Mouse (Mus musculus): Measurements from ENCODE around the gene Hist1h2ab. TPM values are rescaled to one million over a fixed set of nuclear protein-coding genes. Genes with fewer than 3 reads are reported as not detected.
A peak's percentile ranks its signal among the peaks of the same experiment; 100 is the strongest.
"Not testable (repeated sequence)": the region's sequence is repeated elsewhere in the genome, so short reads cannot be mapped to it uniquely, and the experiment has no call there.

Gene Hist1h2ab
- 11.9 and 17.9 TPM in 2 replicates for polyA plus RNA-seq (2011; ENCODE audit: insufficient read depth, insufficient read length, low read depth, missing spikeins)

- H3K9ac ChIP-seq (ENCODE audit: low read depth, poor library complexity, severe bottlenecking), result peak within 1 kb of the TSS; percentile 91
- not testable (repeated sequence) for H3K27me3 ChIP-seq (ENCODE audit: control insufficient read depth, insufficient read depth, low read length, poor library complexity, severe bottlenecking); H3K9me3 ChIP-seq (replicated peaks; ENCODE audit: control insufficient read depth, insufficient read depth, low read length, poor library complexity, severe bottlenecking); H3K36me3 ChIP-seq (ENCODE audit: control insufficient read depth, insufficient read depth, low read length, poor library complexity, severe bottlenecking); H3K4me1 ChIP-seq (ENCODE audit: control insufficient read depth, insufficient read depth, low read length)
- H3K27ac ChIP-seq (ENCODE audit: insufficient read depth, low read length), result peak within 1 kb of the TSS; percentile 95
- H3K4me3 ChIP-seq (ENCODE audit: low read depth, low read length), result peak within 1 kb of the TSS; percentile 68
- TF ChIP-seq EP300 (IDR thresholded peaks at IDR 0.05; ENCODE audit: insufficient read depth, low read depth, low read length) (0 out of 2 replicates have a peak, but pooled peaks have one; percentile 31), POLR2A (IDR thresholded peaks at IDR 0.05; ENCODE audit: insufficient read depth, low read length) (peak; percentile 80)
Measured at GRCm38 (mm10) chr13:23750839-23751477, at the start of gene Hist1h2ab. Gene Hist1h2ab (plus strand): TSS chr13:23751126.

- H3K27me3 ChIP-seq (ENCODE audit: control insufficient read depth, insufficient read depth, low read length, poor library complexity, severe bottlenecking), result no peaks in the 10 kb centered on the region
- H3K27ac ChIP-seq (ENCODE audit: insufficient read depth, low read length), result no peak overlapping the region
- H3K36me3 ChIP-seq (ENCODE audit: control insufficient read depth, insufficient read depth, low read length, poor library complexity, severe bottlenecking), result no peaks in the 10 kb centered on the region
- no peaks in the 10 kb centered on the region for H3K9me3 ChIP-seq (replicated peaks; ENCODE audit: control insufficient read depth, insufficient read depth, low read length, poor library complexity, severe bottlenecking)
- no peak overlapping the region for H3K4me3 ChIP-seq (ENCODE audit: low read depth, low read length)
- H3K9ac ChIP-seq (ENCODE audit: low read depth, poor library complexity, severe bottlenecking), result no peak overlapping the region
- H3K4me1 ChIP-seq (ENCODE audit: control insufficient read depth, insufficient read depth, low read length), result no peaks in the 10 kb centered on the region
- no peak for TF ChIP-seq CTCF (IDR thresholded peaks at IDR 0.05; ENCODE audit: low read depth, low read length)
- TF ChIP-seq POLR2A (IDR thresholded peaks at IDR 0.05; ENCODE audit: insufficient read depth, low read length), result no peak
- TF ChIP-seq EP300 (IDR thresholded peaks at IDR 0.05; ENCODE audit: insufficient read depth, low read depth, low read length), result no peak
Measured at GRCm38 (mm10) chr13:23702220-23702619, 48.7 kb upstream of the Hist1h2ab start.

DNA sequence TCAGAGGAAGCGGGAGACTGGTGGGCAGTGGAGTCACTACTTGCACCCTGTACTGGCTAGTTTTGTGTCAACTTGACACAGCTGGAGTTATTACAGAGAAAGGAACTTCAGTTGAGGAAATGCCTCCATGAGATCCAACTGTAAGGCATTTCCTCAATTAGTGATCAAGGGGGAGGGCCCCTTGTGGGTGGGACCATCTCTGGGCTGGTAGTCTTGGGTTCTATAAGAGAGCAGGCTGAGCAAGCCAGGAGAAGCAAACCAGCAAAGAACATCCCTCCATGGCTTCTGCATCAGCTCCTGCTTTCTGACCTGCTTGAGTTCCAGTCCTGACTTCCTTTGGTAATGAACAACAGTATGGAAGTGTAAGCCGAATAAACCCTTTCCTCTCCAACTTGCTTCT is 48.1 kb upstream of the Hist1h2ab start:
- not testable (repeated sequence) for H3K27ac ChIP-seq (ENCODE audit: insufficient read depth, low read length); H3K4me1 ChIP-seq (ENCODE audit: control insufficient read depth, insufficient read depth, low read length); H3K9me3 ChIP-seq (replicated peaks; ENCODE audit: control insufficient read depth, insufficient read depth, low read length, poor library complexity, severe bottlenecking); H3K4me3 ChIP-seq (ENCODE audit: low read depth, low read length); H3K9ac ChIP-seq (ENCODE audit: low read depth, poor library complexity, severe bottlenecking); H3K27me3 ChIP-seq (ENCODE audit: control insufficient read depth, insufficient read depth, low read length, poor library complexity, severe bottlenecking); H3K36me3 ChIP-seq (ENCODE audit: control insufficient read depth, insufficient read depth, low read length, poor library complexity, severe bottlenecking)

- no peak for TF ChIP-seq CTCF (IDR thresholded peaks at IDR 0.05; ENCODE audit: low read depth, low read length)
- TF ChIP-seq EP300 (IDR thresholded peaks at IDR 0.05; ENCODE audit: insufficient read depth, low read depth, low read length), result no peak
- no peak for TF ChIP-seq POLR2A (IDR thresholded peaks at IDR 0.05; ENCODE audit: insufficient read depth, low read length)
- Histone ChIP-seq H3K27ac (ENCODE audit: insufficient read depth, low read length) (no peak overlapping the region), H3K9me3 (replicated peaks; ENCODE audit: control insufficient read depth, insufficient read depth, low read length, poor library complexity, severe bottlenecking) (no peaks in the 10 kb centered on the region), H3K36me3 (ENCODE audit: control insufficient read depth, insufficient read depth, low read length, poor library complexity, severe bottlenecking) (no peaks in the 10 kb centered on the region), H3K4me1 (ENCODE audit: control insufficient read depth, insufficient read depth, low read length) (no peaks in the 10 kb centered on the region), H3K4me3 (ENCODE audit: low read depth, low read length) (no peak overlapping the region), H3K9ac (ENCODE audit: low read depth, poor library complexity, severe bottlenecking) (no peak overlapping the region), H3K27me3 (ENCODE audit: control insufficient read depth, insufficient read depth, low read length, poor library complexity, severe bottlenecking) (peaks cover 4% of the 10 kb centered on the region; the same call in 1 of the 2 replicates)
Measured at GRCm38 (mm10) chr13:23705751-23706356, 45.1 kb upstream of the Hist1h2ab start.

GRCm38 (mm10) chr13:23706771-23707170 is 44.2 kb upstream of the Hist1h2ab start:
- Histone ChIP-seq H3K4me3 (ENCODE audit: low read depth, low read length) (no peak overlapping the region), H3K4me1 (ENCODE audit: control insufficient read depth, insufficient read depth, low read length) (no peaks in the 10 kb centered on the region), H3K27ac (ENCODE audit: insufficient read depth, low read length) (no peak overlapping the region), H3K36me3 (ENCODE audit: control insufficient read depth, insufficient read depth, low read length, poor library complexity, severe bottlenecking) (no peaks in the 10 kb centered on the region), H3K9me3 (replicated peaks; ENCODE audit: control insufficient read depth, insufficient read depth, low read length, poor library complexity, severe bottlenecking) (no peaks in the 10 kb centered on the region), H3K27me3 (ENCODE audit: control insufficient read depth, insufficient read depth, low read length, poor library complexity, severe bottlenecking) (peaks cover 4% of the 10 kb centered on the region; the same call in 1 of the 2 replicates), H3K9ac (ENCODE audit: low read depth, poor library complexity, severe bottlenecking) (no peak overlapping the region)
- TF ChIP-seq EP300 (IDR thresholded peaks at IDR 0.05; ENCODE audit: insufficient read depth, low read depth, low read length) (no peak), CTCF (IDR thresholded peaks at IDR 0.05; ENCODE audit: low read depth, low read length) (no peak), POLR2A (IDR thresholded peaks at IDR 0.05; ENCODE audit: insufficient read depth, low read length) (no peak)

DNA sequence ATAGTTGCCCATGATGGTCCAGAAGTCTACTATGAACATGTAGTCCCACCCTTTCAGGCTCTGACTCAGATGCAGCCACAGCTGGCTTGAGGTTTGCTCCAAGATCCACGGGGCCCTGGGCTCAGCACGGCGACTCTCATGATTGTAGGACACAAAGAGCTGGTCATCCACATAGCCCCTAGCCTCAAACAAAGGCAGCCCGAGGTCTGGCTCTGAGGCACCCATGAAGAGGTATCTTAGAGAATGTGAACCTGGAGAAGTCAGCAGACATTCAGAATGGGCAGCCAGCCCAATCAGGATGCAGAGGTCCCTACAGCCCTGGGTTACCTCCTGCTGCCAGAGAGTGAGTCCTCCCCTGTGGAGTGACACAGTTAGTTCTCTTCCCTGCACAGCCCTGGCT is 42.9 kb upstream of the Hist1h2ab start:
- H3K27ac ChIP-seq (ENCODE audit: insufficient read depth, low read length), result no peak overlapping the region
- no peaks in the 10 kb centered on the region for H3K4me1 ChIP-seq (ENCODE audit: control insufficient read depth, insufficient read depth, low read length)
- H3K4me3 ChIP-seq (ENCODE audit: low read depth, low read length), result no peak overlapping the region
- H3K9me3 ChIP-seq (replicated peaks; ENCODE audit: control insufficient read depth, insufficient read depth, low read length, poor library complexity, severe bottlenecking), result no peaks in the 10 kb centered on the region
- no peak overlapping the region for H3K9ac ChIP-seq (ENCODE audit: low read depth, poor library complexity, severe bottlenecking)
- H3K27me3 ChIP-seq (ENCODE audit: control insufficient read depth, insufficient read depth, low read length, poor library complexity, severe bottlenecking), result peaks cover 4% of the 10 kb centered on the region; the same call in 1 of the 2 replicates
- TF ChIP-seq EP300 (IDR thresholded peaks at IDR 0.05; ENCODE audit: insufficient read depth, low read depth, low read length), result no peak
- no peak for TF ChIP-seq CTCF (IDR thresholded peaks at IDR 0.05; ENCODE audit: low read depth, low read length)
- no peak for TF ChIP-seq POLR2A (IDR thresholded peaks at IDR 0.05; ENCODE audit: insufficient read depth, low read length)
- H3K36me3 ChIP-seq (ENCODE audit: control insufficient read depth, insufficient read depth, low read length, poor library complexity, severe bottlenecking), result no peaks in the 10 kb centered on the region

All from ES-Bruce4 (cell line).